Mouse (Mus musculus) lung, adult 2 months (tissue): ENCODE results near the gene Sptbn4.

ENCODE experiments used
- CTCF ChIP-seq: fragments of 200-500 bp; IDR thresholded peaks from 2 replicates; pipeline ENCODE4 v1.5.1; 2011; ENCODE audit warnings: mild to moderate bottlenecking, low read length, control low read depth; ENCODE audit not compliant: insufficient read depth
- POLR2A ChIP-seq: fragments of 200-500 bp; IDR thresholded peaks from 2 replicates; pipeline ENCODE4 v1.6.1; 2011; ENCODE audit warnings: low read depth, mild to moderate bottlenecking, control low read depth, low read length, borderline replicate concordance; ENCODE audit errors: extremely low read depth

GRCm38 (mm10) chr7:27381560-27381959 is 65.9 kb downstream of the Sptbn4 start:
- TF ChIP-seq CTCF (no peak), POLR2A (no peak)
